Comparison of ENCODE assay signal across 9 mouse cellular contexts in genomic region chr19:44299902-44300301, GRCm38 (mm10). TPM values are rescaled to one million over a fixed set of nuclear protein-coding genes. Genes with fewer than 3 reads are reported as not detected.
DNase-seq lines count a peak whose midpoint lies in the region; ATAC-seq lines count a peak whose summit lies in the region.
"Had no signal": no experiment of that assay in that cellular context is flagged by ENCODE, and none has a peak within 500 bp of the region (broad histone marks: within the 10 kb centered on the region; RNA-seq: fewer than 3 reads in every experiment).

No protein-coding gene starts in this region.

- no peak overlapping the region for H3K27ac ChIP-seq in heart, embryonic 10.5 days
- no peak overlapping the region for H3K27ac ChIP-seq in embryonic facial prominence, embryonic 12.5 days
- peak overlapping the region; percentile 6; the same call in 1 of the 2 replicates for H3K27ac ChIP-seq in intestine, embryonic 15.5 days
- no peak overlapping the region for H3K27ac ChIP-seq in midbrain, embryonic 13.5 days

- H3K9me3 ChIP-seq in heart, embryonic 10.5 days, result no peaks in the 10 kb centered on the region
- H3K9me3 ChIP-seq in embryonic facial prominence, embryonic 12.5 days, result no peaks in the 10 kb centered on the region
- no peaks in the 10 kb centered on the region for H3K9me3 ChIP-seq in intestine, embryonic 15.5 days
- no peaks in the 10 kb centered on the region for H3K9me3 ChIP-seq in midbrain, embryonic 13.5 days

- 31% methylated on average over 6 of the region's 6 CpGs for WGBS in heart, embryonic 10.5 days
- 87% methylated on average over 6 of the region's 6 CpGs for WGBS in embryonic facial prominence, embryonic 12.5 days
- WGBS in intestine, embryonic 15.5 days, result 46% methylated on average over 6 of the region's 6 CpGs
- 83% methylated on average over 6 of the region's 6 CpGs for WGBS in midbrain, embryonic 13.5 days

- no peak overlapping the region for H3K9ac ChIP-seq in embryonic facial prominence, embryonic 12.5 days
- H3K9ac ChIP-seq in intestine, embryonic 15.5 days, result peak overlapping the region; percentile 15
- H3K9ac ChIP-seq in midbrain, embryonic 13.5 days (replicated peaks), result peak overlapping the region; percentile 39; the same call in 1 of the 2 replicates

- H3K4me3 ChIP-seq in heart, embryonic 10.5 days, result peak overlapping the region; percentile 24
- H3K4me3 ChIP-seq in embryonic facial prominence, embryonic 12.5 days, result no peak overlapping the region
- H3K4me3 ChIP-seq in intestine, embryonic 15.5 days (replicated peaks), result peak overlapping the region; percentile 75
- peak overlapping the region; percentile 14 for H3K4me3 ChIP-seq in midbrain, embryonic 13.5 days (replicated peaks)

- no peak for ATAC-seq in embryonic facial prominence, embryonic 12.5 days (ENCODE audit: insufficient number of reproducible peaks, insufficient read depth, low FRiP score, low TSS enrichment)
- ATAC-seq in intestine, embryonic 15.5 days, result no peak
- ATAC-seq in midbrain, embryonic 13.5 days, result no peak

- peaks cover 99% of the 10 kb centered on the region for H3K36me3 ChIP-seq in heart, embryonic 10.5 days
- peaks cover 97% of the 10 kb centered on the region for H3K36me3 ChIP-seq in embryonic facial prominence, embryonic 12.5 days
- peaks cover 35% of the 10 kb centered on the region for H3K36me3 ChIP-seq in intestine, embryonic 15.5 days
- H3K36me3 ChIP-seq in midbrain, embryonic 13.5 days, result peaks cover 88% of the 10 kb centered on the region

- peaks cover 61% of the 10 kb centered on the region for H3K4me1 ChIP-seq in heart, embryonic 10.5 days
- peaks cover 52% of the 10 kb centered on the region for H3K4me1 ChIP-seq in embryonic facial prominence, embryonic 12.5 days
- peaks cover 56% of the 10 kb centered on the region for H3K4me1 ChIP-seq in intestine, embryonic 15.5 days (replicated peaks)
- H3K4me1 ChIP-seq in midbrain, embryonic 13.5 days (replicated peaks), result peaks cover 90% of the 10 kb centered on the region

- DNase-seq in heart, embryonic 10.5 days (ENCODE audit: low spot score), result no peak
- no peak for DNase-seq in heart, postnatal 36 days
- DNase-seq in thymus, postnatal 36 days, result no peak
- DNase-seq in embryo, embryonic 10 days (ENCODE audit: low spot score), result no peak
- no peak for DNase-seq in spleen, postnatal 36 days (ENCODE audit: low spot score in 2 of 2)
- DNase-seq: adrenal gland, postnatal 10 days had no signal

- intact Hi-C loops in heart, postnatal 36 days (cut with DNase I), result loop anchor here (10.0 kb wide), 1 partner anchor 135 kb away; no protein-coding TSS in a partner anchor

- 0 out of 2 replicates have a peak, but pooled peaks cover 4% of the 10 kb centered on the region for H3K27me3 ChIP-seq in heart, embryonic 10.5 days (ENCODE audit: insufficient read depth, poor library complexity, severe bottlenecking)
- H3K27me3 ChIP-seq in embryonic facial prominence, embryonic 12.5 days, result no peaks in the 10 kb centered on the region
- H3K27me3 ChIP-seq in intestine, embryonic 15.5 days (replicated peaks), result no peaks in the 10 kb centered on the region
- H3K27me3 ChIP-seq in midbrain, embryonic 13.5 days, result no peaks in the 10 kb centered on the region

- peak overlapping the region; percentile 98 for H3K4me2 ChIP-seq in embryonic facial prominence, embryonic 12.5 days (replicated peaks)
- peak overlapping the region; percentile 87 for H3K4me2 ChIP-seq in intestine, embryonic 15.5 days (replicated peaks)
- H3K4me2 ChIP-seq in midbrain, embryonic 13.5 days (replicated peaks), result peak overlapping the region; percentile 100

RNA-seq across cellular contexts. Expression of gene Scd2, which starts 6.4 kb away (rescaled TPM):
- polyA plus RNA-seq in heart, embryonic 10.5 days (2016; fragmentation: Nextera tagmentation; extraction: Ambion mirVana), result 195 and 207 TPM in 2 replicates
- total RNA-seq in heart, postnatal 36 days (2021), result 10 to 100 TPM; 10.7 to 13.0 TPM
- 294 and 311 TPM in 2 replicates for polyA plus RNA-seq in embryonic facial prominence, embryonic 12.5 days (2016; fragmentation: Nextera tagmentation; extraction: Ambion mirVana)
- polyA plus RNA-seq in intestine, embryonic 15.5 days (2015; fragmentation: Nextera tagmentation; extraction: Ambion mirVana), result 417 and 432 TPM in 2 replicates
- 254 and 259 TPM in 2 replicates for polyA plus RNA-seq in midbrain, embryonic 13.5 days (2015; fragmentation: Nextera tagmentation; extraction: Ambion mirVana)

RNA-seq across cellular contexts. Expression of gene Scd4, which starts 33.0 kb away (rescaled TPM):
- 0.06 and 0.16 TPM in 2 replicates for polyA plus RNA-seq in heart, embryonic 10.5 days (2016; fragmentation: Nextera tagmentation; extraction: Ambion mirVana)
- 10 to 100 TPM in 1 of 2 experiments, 1 to 10 TPM in 1; 8.2 to 15.2 TPM for total RNA-seq in heart, postnatal 36 days (2021)
- 0.09 TPM in 2 replicates for polyA plus RNA-seq in embryonic facial prominence, embryonic 12.5 days (2016; fragmentation: Nextera tagmentation; extraction: Ambion mirVana)
- polyA plus RNA-seq in intestine, embryonic 15.5 days (2015; fragmentation: Nextera tagmentation; extraction: Ambion mirVana), result 0.10 and 0.19 TPM in 2 replicates
- polyA plus RNA-seq in midbrain, embryonic 13.5 days (2015; fragmentation: Nextera tagmentation; extraction: Ambion mirVana), result 0.08 TPM in 2 replicates
